Mouse (Mus musculus): Measurements from ENCODE around the gene Raph1. TPM values are rescaled to one million over a fixed set of nuclear protein-coding genes. Genes with fewer than 3 reads are reported as not detected.

Raph1 gene
- 11.6 and 15.5 TPM in 2 replicates for total RNA-seq (2015)
- total RNA-seq (2017), result 1.5 and 2.5 TPM in 2 replicates

- ATAC-seq (replicated peaks; ENCODE audit: poor library complexity), result peak; percentile 79
Measured at GRCm38 (mm10) chr1:60566631-60567311, at the start of gene Raph1. TSS of gene Raph1 (minus strand) at chr1:60567104.

GRCm38 (mm10) chr1:60615703-60616102 lies 48.8 kb upstream of the Raph1 start:
- no peak for ATAC-seq (replicated peaks; ENCODE audit: poor library complexity)

GRCm38 (mm10) chr1:60614902-60615301 lies 48.0 kb upstream of the Raph1 start:
- no peak for ATAC-seq (replicated peaks; ENCODE audit: poor library complexity)

GRCm38 (mm10) chr1:60611968-60612367 lies 45.1 kb upstream of the Raph1 start:
- no peak for ATAC-seq (replicated peaks; ENCODE audit: poor library complexity)

DNA sequence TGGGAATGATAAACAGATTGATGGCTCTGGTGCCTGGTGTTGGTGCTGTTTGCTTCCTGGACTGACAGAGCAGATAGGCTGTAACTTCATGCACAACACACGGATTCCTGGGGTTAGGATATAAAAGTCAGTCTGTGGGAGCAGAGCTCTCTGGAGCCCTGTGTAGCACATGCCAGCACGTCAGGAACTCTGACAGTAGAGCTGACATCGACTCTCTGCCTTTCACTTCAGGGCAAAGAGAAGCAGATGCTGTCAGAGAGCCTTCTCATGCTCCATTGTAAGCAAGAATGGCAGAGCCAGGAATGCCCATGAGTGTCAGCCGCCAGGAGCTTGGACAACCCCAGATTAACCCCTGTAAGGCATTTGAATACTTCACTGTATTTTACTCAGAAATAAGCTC lies 43.7 kb upstream of the Raph1 start:
- ATAC-seq (replicated peaks; ENCODE audit: poor library complexity), result no peak

- ATAC-seq (replicated peaks; ENCODE audit: poor library complexity), result no peak
Measured at GRCm38 (mm10) chr1:60609011-60609775, 42.3 kb upstream of the Raph1 start.

DNA sequence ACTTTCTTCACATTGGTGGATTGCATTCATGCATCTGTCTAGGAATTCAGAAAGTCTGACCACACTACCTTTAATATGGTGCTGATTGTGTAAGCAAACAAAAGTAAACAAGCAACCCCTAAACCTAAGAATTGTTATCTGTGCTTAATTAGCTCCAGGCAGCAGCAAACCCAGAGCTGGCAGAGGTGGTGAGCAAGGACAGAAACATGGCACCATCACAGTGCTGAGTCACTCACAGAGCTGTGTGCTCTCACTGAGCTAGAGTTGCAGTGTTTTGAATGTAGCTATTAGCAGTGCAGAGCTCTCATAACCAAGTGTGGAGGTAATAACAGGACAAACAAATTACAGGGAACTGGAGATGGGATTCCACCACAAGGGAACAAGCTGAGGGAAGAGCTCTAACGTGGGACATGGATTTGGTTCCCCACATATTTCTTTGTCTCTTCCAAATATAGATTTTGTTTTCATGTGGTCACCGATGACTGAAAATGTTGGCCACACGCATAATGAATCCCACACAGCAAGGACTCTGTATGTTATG lies 37.6 kb upstream of the Raph1 start:
- no peak for ATAC-seq (replicated peaks; ENCODE audit: poor library complexity)

- peak; percentile 66 for ATAC-seq (replicated peaks; ENCODE audit: poor library complexity)
Measured at GRCm38 (mm10) chr1:60600682-60601081, 33.8 kb upstream of the Raph1 start.

GRCm38 (mm10) chr1:60599926-60600325 lies 33.0 kb upstream of the Raph1 start:
- ATAC-seq (replicated peaks; ENCODE audit: poor library complexity), result no peak

- peak; percentile 92 for ATAC-seq (replicated peaks; ENCODE audit: poor library complexity)
Measured at GRCm38 (mm10) chr1:60599013-60599701, 32.3 kb upstream of the Raph1 start.

GRCm38 (mm10) chr1:60596386-60597320 lies 29.7 kb upstream of the Raph1 start:
- ATAC-seq (replicated peaks; ENCODE audit: poor library complexity), result no peak

GRCm38 (mm10) chr1:60593101-60593500 lies 26.2 kb upstream of the Raph1 start:
- ATAC-seq (replicated peaks; ENCODE audit: poor library complexity), result no peak

DNA sequence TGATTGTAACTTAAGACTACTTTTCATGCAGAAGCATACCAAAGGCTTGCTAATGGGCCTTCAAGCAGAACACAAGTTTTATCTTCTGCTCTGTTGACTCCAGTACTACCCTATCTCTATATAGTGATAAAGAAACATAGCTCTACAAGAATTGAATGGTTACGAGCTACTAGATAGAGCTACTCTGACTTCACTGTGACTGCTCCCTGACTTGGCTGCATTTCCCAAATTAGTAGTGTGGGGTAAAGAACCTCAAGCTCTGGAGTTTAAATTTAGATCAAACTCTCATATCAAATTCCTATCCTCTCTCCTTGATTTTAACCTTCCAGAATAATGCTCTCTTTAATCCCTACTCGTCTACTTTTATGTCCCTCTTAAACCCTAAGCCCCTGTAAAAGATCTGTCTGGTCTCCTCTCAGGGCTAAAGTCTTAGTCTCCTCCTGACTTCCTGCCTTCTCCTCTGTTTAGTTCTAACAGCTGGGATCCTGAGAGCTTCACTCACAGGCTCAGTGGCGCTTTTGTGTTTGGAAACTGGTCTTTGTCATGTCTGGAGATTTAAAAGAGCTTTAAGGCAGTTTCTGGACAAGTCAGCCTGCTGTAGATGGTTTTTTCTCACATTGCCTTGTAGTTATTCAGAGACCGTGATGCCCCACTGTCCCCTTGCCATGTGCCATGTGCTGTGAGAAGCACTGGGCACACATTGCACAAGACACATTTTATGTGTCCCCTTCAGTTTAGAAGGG lies 22.2 kb upstream of the Raph1 start:
- ATAC-seq (replicated peaks; ENCODE audit: poor library complexity), result no peak

DNA sequence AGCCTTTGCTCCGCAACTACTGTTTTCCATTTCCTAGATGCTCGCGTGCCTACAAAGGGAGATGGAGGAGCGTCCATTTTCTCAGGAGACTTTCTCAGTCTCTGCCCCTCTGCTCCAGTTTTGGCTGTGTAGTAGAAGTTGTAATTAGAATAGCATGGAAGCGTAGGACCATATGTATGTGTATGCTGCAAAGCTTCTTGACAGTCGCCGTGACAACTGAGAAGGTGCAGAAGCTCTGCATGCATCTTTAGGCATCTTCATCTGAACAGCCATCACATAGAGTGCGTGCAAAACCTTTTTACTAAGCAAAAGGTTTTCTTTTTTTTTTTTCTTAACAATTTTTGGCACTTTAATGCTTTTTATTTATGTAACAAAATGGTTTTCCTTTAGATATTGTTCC lies 14.1 kb upstream of the Raph1 start:
- ATAC-seq (replicated peaks; ENCODE audit: poor library complexity), result no peak

- peak; percentile 98 for ATAC-seq (replicated peaks; ENCODE audit: poor library complexity)
Measured at GRCm38 (mm10) chr1:60579886-60580285, 13.0 kb upstream of the Raph1 start.

GRCm38 (mm10) chr1:60572699-60573098 lies 5.8 kb upstream of the Raph1 start:
- ATAC-seq (replicated peaks; ENCODE audit: poor library complexity), result no peak

GRCm38 (mm10) chr1:60569741-60570140 lies 2.8 kb upstream of the Raph1 start:
- ATAC-seq (replicated peaks; ENCODE audit: poor library complexity), result no peak

- peak; percentile 27; the same call in 1 of the 2 replicates for ATAC-seq (replicated peaks; ENCODE audit: poor library complexity)
Measured at GRCm38 (mm10) chr1:60569210-60569609, 2.3 kb upstream of the Raph1 start.

GRCm38 (mm10) chr1:60567321-60567720 lies 417 bp upstream of the Raph1 start:
- ATAC-seq (replicated peaks; ENCODE audit: poor library complexity), result no peak
